Mouse (Mus musculus): ENCODE data around the gene Itgb7. TPM values are rescaled to one million over a fixed set of nuclear protein-coding genes. Genes with fewer than 3 reads are reported as not detected.
"Not testable (repeated sequence)": the region's sequence is repeated elsewhere in the genome, so short reads cannot be mapped to it uniquely, and the experiment has no call there.

Itgb7 gene
- polyA plus RNA-seq, 1 experiment from 2014 or later = 1.3 TPM

- no peaks in the 10 kb centered on the region for H3K9me3 ChIP-seq (replicated peaks; ENCODE audit: control insufficient read depth, low read length)
- H3K9ac ChIP-seq (replicated peaks; ENCODE audit: low read length) = no peak overlapping the region
- H3K4me2 ChIP-seq (ENCODE audit: low read depth, low read length) = no peak overlapping the region
- no peak overlapping the region for H3K27ac ChIP-seq (replicated peaks; ENCODE audit: low read depth, low read length)
- no peak overlapping the region for H3K4me3 ChIP-seq (ENCODE audit: low read depth, low read length)
- H3K36me3 ChIP-seq (replicated peaks; ENCODE audit: control insufficient read depth, insufficient read depth, low read depth, low read length) = no peaks in the 10 kb centered on the region
- no peaks in the 10 kb centered on the region for H3K27me3 ChIP-seq (ENCODE audit: control insufficient read depth, insufficient read depth, low read length)
- DNase-seq (ENCODE audit: low spot score) (no peak), ATAC-seq (replicated peaks; ENCODE audit: insufficient number of reproducible peaks, low FRiP score, low TSS enrichment, low read depth) (no peak)
- H3K4me1 ChIP-seq (ENCODE audit: control insufficient read depth, insufficient read depth, low read length) = no peaks in the 10 kb centered on the region
- 86% methylated on average over 7 of the region's 7 CpGs for WGBS
Observed at GRCm38 (mm10) chr15:102232764-102233163, 1.0 kb upstream of the Itgb7 start.

DNA sequence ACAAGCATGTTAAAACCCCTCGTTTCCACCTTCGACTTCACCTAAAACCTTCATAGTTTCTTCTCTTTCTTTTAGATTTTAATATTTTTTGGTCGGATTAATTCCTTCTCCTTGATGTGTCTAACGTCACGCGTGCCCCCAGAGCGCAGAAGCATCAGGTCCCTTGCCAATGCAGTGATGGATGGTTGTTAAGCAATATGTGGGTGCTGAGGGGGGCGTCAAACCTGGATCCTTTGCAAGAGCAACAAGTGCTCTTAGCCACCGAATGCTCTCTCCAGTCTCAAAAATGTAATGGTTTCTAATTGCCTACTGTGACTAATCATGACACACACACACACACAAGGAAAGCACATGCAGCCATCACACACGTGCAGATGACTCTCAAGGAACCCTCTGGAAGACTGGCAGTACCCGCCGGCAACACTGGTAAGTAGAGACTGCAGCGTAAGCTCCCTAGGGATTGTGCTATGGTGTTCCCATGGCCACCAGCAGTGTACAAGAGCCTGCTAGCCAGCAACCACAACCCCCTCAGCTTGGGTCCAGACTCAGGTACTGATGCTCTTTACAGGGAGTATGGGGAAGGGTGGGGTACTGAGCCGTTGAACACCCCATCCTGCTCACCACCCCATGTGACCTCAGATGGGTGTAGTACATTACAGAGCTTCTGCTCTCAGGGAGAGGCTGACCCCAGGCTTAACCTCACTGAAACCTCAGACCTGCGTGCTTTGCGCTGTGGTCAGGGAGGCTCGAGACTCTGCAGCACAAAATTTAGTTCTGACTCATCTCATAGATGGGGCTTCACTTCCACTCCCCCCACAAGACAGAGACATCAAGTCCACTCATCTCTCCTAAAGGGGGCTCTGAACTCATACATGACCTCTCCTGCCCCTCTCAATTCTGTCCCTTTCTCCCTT lies 1.1 kb downstream of the Itgb7 start:
- 78% methylated on average over 17 of the region's 17 CpGs for WGBS

GRCm38 (mm10) chr15:102225619-102226018 lies 6.1 kb downstream of the Itgb7 start:
- 77% methylated on average over 6 of the region's 6 CpGs for WGBS

More for the DNA sequence above, 1.1 kb downstream of the Itgb7 start:
- H3K9me3 ChIP-seq (replicated peaks; ENCODE audit: control insufficient read depth, low read length) = no peaks in the 10 kb centered on the region
- ATAC-seq (replicated peaks; ENCODE audit: insufficient number of reproducible peaks, low FRiP score, low TSS enrichment, low read depth) (no peak), DNase-seq (ENCODE audit: low spot score) (no peak)
- H3K4me3 ChIP-seq (ENCODE audit: low read depth, low read length) = no peak overlapping the region
- H3K9ac ChIP-seq (replicated peaks; ENCODE audit: low read length) = no peak overlapping the region
- no peaks in the 10 kb centered on the region for H3K4me1 ChIP-seq (ENCODE audit: control insufficient read depth, insufficient read depth, low read length)
- no peaks in the 10 kb centered on the region for H3K36me3 ChIP-seq (replicated peaks; ENCODE audit: control insufficient read depth, insufficient read depth, low read depth, low read length)
- H3K27me3 ChIP-seq (ENCODE audit: control insufficient read depth, insufficient read depth, low read length) = no peaks in the 10 kb centered on the region
- H3K4me2 ChIP-seq (ENCODE audit: low read depth, low read length) = no peak overlapping the region
- no peak overlapping the region for H3K27ac ChIP-seq (replicated peaks; ENCODE audit: low read depth, low read length)

GRCm38 (mm10) chr15:102224992-102225617 lies 6.6 kb downstream of the Itgb7 start:
- H3K27me3 ChIP-seq (ENCODE audit: control insufficient read depth, insufficient read depth, low read length) = no peaks in the 10 kb centered on the region
- no peaks in the 10 kb centered on the region for H3K9me3 ChIP-seq (replicated peaks; ENCODE audit: control insufficient read depth, low read length)
- 0 out of 2 replicates have a peak, but pooled peaks cover 2% of the 10 kb centered on the region for H3K4me1 ChIP-seq (ENCODE audit: control insufficient read depth, insufficient read depth, low read length)
- peak overlapping the region; percentile 87 for H3K4me2 ChIP-seq (ENCODE audit: low read depth, low read length)
- DNase-seq (ENCODE audit: low spot score) = no peak
- no peak for ATAC-seq (replicated peaks; ENCODE audit: insufficient number of reproducible peaks, low FRiP score, low TSS enrichment, low read depth)
- H3K4me3 ChIP-seq (ENCODE audit: low read depth, low read length) = peak overlapping the region; percentile 35
- no peaks in the 10 kb centered on the region for H3K36me3 ChIP-seq (replicated peaks; ENCODE audit: control insufficient read depth, insufficient read depth, low read depth, low read length)
- H3K27ac ChIP-seq (replicated peaks; ENCODE audit: low read depth, low read length) = no peak overlapping the region
- H3K9ac ChIP-seq (replicated peaks; ENCODE audit: low read length) = peak overlapping the region; percentile 47
- 12% methylated on average over 21 of the region's 21 CpGs for WGBS

More at GRCm38 (mm10) chr15:102225619-102226018, 6.1 kb downstream of the Itgb7 start:
- H3K36me3 ChIP-seq (replicated peaks; ENCODE audit: control insufficient read depth, insufficient read depth, low read depth, low read length); DNase-seq (ENCODE audit: low spot score); H3K4me3 ChIP-seq (ENCODE audit: low read depth, low read length); H3K4me1 ChIP-seq (ENCODE audit: control insufficient read depth, insufficient read depth, low read length); H3K27me3 ChIP-seq (ENCODE audit: control insufficient read depth, insufficient read depth, low read length); ATAC-seq (replicated peaks; ENCODE audit: insufficient number of reproducible peaks, low FRiP score, low TSS enrichment, low read depth); H3K27ac ChIP-seq (replicated peaks; ENCODE audit: low read depth, low read length); H3K9ac ChIP-seq (replicated peaks; ENCODE audit: low read length); H3K9me3 ChIP-seq (replicated peaks; ENCODE audit: control insufficient read depth, low read length); H3K4me2 ChIP-seq (ENCODE audit: low read depth, low read length): not testable (repeated sequence)

DNA sequence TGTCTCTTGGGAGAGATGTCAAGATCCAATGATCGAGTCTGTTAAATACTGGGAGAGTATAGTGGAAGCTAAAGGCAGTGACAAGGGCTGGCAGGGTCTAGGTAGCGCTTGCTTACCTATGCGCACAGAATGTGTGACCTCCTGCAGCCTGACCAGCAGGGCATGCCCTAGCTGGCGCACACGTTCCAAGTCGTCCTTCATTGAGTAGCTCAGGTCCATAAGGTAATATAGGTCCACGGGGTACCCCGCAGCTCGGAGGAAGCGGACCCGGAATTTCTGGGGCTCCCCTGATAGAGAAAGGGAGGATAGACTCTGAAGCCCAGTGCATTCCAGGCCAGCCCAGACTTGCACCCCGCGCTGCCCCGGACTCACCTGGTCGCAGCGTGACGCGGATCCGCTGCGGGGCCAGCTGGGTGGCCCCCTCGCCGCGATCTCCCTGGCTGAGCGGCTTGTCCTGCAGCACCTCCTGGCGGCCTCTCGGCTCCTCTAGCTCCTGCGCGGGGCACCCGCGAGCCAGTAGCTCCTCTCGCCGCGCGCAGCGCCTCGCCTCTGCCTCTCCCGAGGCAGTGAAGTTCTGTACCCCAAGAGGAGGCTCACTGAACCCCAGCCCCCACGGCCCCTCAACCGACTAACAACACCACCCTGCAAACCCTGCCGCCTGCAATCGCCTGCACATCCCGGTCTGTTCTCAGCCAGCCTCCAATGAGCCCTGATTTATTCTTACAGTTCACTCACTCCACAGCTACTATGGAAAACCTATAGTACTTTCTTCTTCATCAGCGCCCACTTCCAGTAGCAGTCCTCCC lies 7.4 kb downstream of the Itgb7 start:
- peak overlapping the region; percentile 47 for H3K9ac ChIP-seq (replicated peaks; ENCODE audit: low read length)
- H3K4me3 ChIP-seq (ENCODE audit: low read depth, low read length) = peak overlapping the region; percentile 35
- H3K4me1 ChIP-seq (ENCODE audit: control insufficient read depth, insufficient read depth, low read length) = 0 out of 2 replicates have a peak, but pooled peaks cover 2% of the 10 kb centered on the region
- ATAC-seq (replicated peaks; ENCODE audit: insufficient number of reproducible peaks, low FRiP score, low TSS enrichment, low read depth) (peak; percentile 55), DNase-seq (ENCODE audit: low spot score) (peak; percentile 87)
- H3K27me3 ChIP-seq (ENCODE audit: control insufficient read depth, insufficient read depth, low read length) = no peaks in the 10 kb centered on the region
- H3K4me2 ChIP-seq (ENCODE audit: low read depth, low read length) = peak overlapping the region; percentile 87
- no peaks in the 10 kb centered on the region for H3K36me3 ChIP-seq (replicated peaks; ENCODE audit: control insufficient read depth, insufficient read depth, low read depth, low read length)
- H3K9me3 ChIP-seq (replicated peaks; ENCODE audit: control insufficient read depth, low read length) = no peaks in the 10 kb centered on the region
- H3K27ac ChIP-seq (replicated peaks; ENCODE audit: low read depth, low read length) = no peak overlapping the region
- WGBS = 4% methylated on average over 41 of the region's 43 CpGs

- no peak overlapping the region for H3K9ac ChIP-seq (replicated peaks; ENCODE audit: low read length)
- no peak overlapping the region for H3K4me3 ChIP-seq (ENCODE audit: low read depth, low read length)
- no peaks in the 10 kb centered on the region for H3K36me3 ChIP-seq (replicated peaks; ENCODE audit: control insufficient read depth, insufficient read depth, low read depth, low read length)
- H3K27me3 ChIP-seq (ENCODE audit: control insufficient read depth, insufficient read depth, low read length) = no peaks in the 10 kb centered on the region
- no peaks in the 10 kb centered on the region for H3K9me3 ChIP-seq (replicated peaks; ENCODE audit: control insufficient read depth, low read length)
- no peak overlapping the region for H3K27ac ChIP-seq (replicated peaks; ENCODE audit: low read depth, low read length)
- 66% methylated on average over 10 of the region's 10 CpGs for WGBS
- DNase-seq (ENCODE audit: low spot score) (no peak), ATAC-seq (replicated peaks; ENCODE audit: insufficient number of reproducible peaks, low FRiP score, low TSS enrichment, low read depth) (no peak)
- H3K4me2 ChIP-seq (ENCODE audit: low read depth, low read length) = no peak overlapping the region
- H3K4me1 ChIP-seq (ENCODE audit: control insufficient read depth, insufficient read depth, low read length) = 0 out of 2 replicates have a peak, but pooled peaks cover 2% of the 10 kb centered on the region
Observed at GRCm38 (mm10) chr15:102222386-102222785, 9.4 kb downstream of the Itgb7 start.

GRCm38 (mm10) chr15:102217325-102217724 lies 14.4 kb downstream of the Itgb7 start:
- WGBS = 92% methylated on average over 7 of the region's 7 CpGs
- Histone ChIP-seq H3K9me3 (replicated peaks; ENCODE audit: control insufficient read depth, low read length) (no peaks in the 10 kb centered on the region), H3K36me3 (replicated peaks; ENCODE audit: control insufficient read depth, insufficient read depth, low read depth, low read length) (peaks cover 8% of the 10 kb centered on the region), H3K4me2 (ENCODE audit: low read depth, low read length) (no peak overlapping the region), H3K4me3 (ENCODE audit: low read depth, low read length) (no peak overlapping the region), H3K9ac (replicated peaks; ENCODE audit: low read length) (no peak overlapping the region), H3K27ac (replicated peaks; ENCODE audit: low read depth, low read length) (no peak overlapping the region), H3K27me3 (ENCODE audit: control insufficient read depth, insufficient read depth, low read length) (no peaks in the 10 kb centered on the region), H3K4me1 (ENCODE audit: control insufficient read depth, insufficient read depth, low read length) (no peaks in the 10 kb centered on the region)
- ATAC-seq (replicated peaks; ENCODE audit: insufficient number of reproducible peaks, low FRiP score, low TSS enrichment, low read depth) = no peak
- no peak for DNase-seq (ENCODE audit: low spot score)
